Mouse (Mus musculus) ovary, postnatal 10 days (tissue): ENCODE measurements at regions not wholly inside any gene's neighbourhood (a gene's known extent, or its start where the extent isn't known, plus 50 kb on each side); places are given as distances from the start of the nearest gene placed in this dataset.

ENCODE experiments used
- DNase-seq: peaks from one replicate; pipeline ENCODE4 v3.0.0; 2022; ENCODE audit warnings: low spot score

GRCm38 (mm10) chr15:97620261-97620660, 85.4 kb downstream of the Rpap3 start:
- no peak for DNase-seq

- DNase-seq, result no peak
Observed at GRCm38 (mm10) chr15:97619764-97620163, 85.9 kb downstream of the Rpap3 start.

- DNase-seq, result no peak
Observed at GRCm38 (mm10) chr15:97612325-97612724, 93.3 kb downstream of the Rpap3 start.

- no peak for DNase-seq
Observed at GRCm38 (mm10) chr15:97610767-97611166, 94.9 kb downstream of the Rpap3 start.

GRCm38 (mm10) chr15:97609496-97609895, 96.1 kb downstream of the Rpap3 start:
- no peak for DNase-seq

- no peak for DNase-seq
Observed at GRCm38 (mm10) chr15:97608651-97609050, 97.0 kb downstream of the Rpap3 start.

GRCm38 (mm10) chr15:97607617-97608206, 97.9 kb downstream of the Rpap3 start:
- DNase-seq, result no peak

GRCm38 (mm10) chr15:97606630-97607381, 98.8 kb downstream of the Rpap3 start:
- peak; percentile 26 for DNase-seq

GRCm38 (mm10) chr15:97606232-97606629, 99.4 kb downstream of the Rpap3 start:
- no peak for DNase-seq

GRCm38 (mm10) chr15:97605791-97606190, 99.8 kb downstream of the Rpap3 start:
- no peak for DNase-seq

- DNase-seq, result no peak
Observed at GRCm38 (mm10) chr15:97603492-97603891, 102.1 kb downstream of the Rpap3 start.

- DNase-seq, result no peak
Observed at GRCm38 (mm10) chr15:97598270-97598669, 107.4 kb downstream of the Rpap3 start.

- DNase-seq, result no peak
Observed at GRCm38 (mm10) chr15:97596514-97597081, 109.0 kb downstream of the Rpap3 start.

- no peak for DNase-seq
Observed at GRCm38 (mm10) chr15:97595284-97595796, 110.3 kb downstream of the Rpap3 start.

GRCm38 (mm10) chr15:97593781-97594600, 111.6 kb downstream of the Rpap3 start:
- no peak for DNase-seq

- DNase-seq, result no peak
Observed at GRCm38 (mm10) chr15:97592786-97593185, 112.8 kb downstream of the Rpap3 start.

- no peak for DNase-seq
Observed at GRCm38 (mm10) chr15:97591406-97591805, 114.2 kb downstream of the Rpap3 start.

GRCm38 (mm10) chr15:97590732-97591292, 114.8 kb downstream of the Rpap3 start:
- no peak for DNase-seq

GRCm38 (mm10) chr15:97587571-97588205, 117.9 kb downstream of the Rpap3 start:
- no peak for DNase-seq

- DNase-seq, result peak; percentile 55
Observed at GRCm38 (mm10) chr15:97581724-97582154, 123.9 kb downstream of the Rpap3 start.

- DNase-seq, result no peak
Observed at GRCm38 (mm10) chr15:97580726-97581125, 124.9 kb downstream of the Rpap3 start.
